ENCODE assay signal across 8 mouse cellular contexts in genomic region chr7:126696303-126696702, GRCm38 (mm10). TPM values are rescaled to one million over a fixed set of nuclear protein-coding genes. Genes with fewer than 3 reads are reported as not detected.
DNase-seq lines count a peak whose midpoint lies in the region; ATAC-seq and TF ChIP-seq lines count a peak whose summit lies in the region.

No protein-coding gene starts in this region.

- H3K36me3 ChIP-seq in heart, embryonic 11.5 days (ENCODE audit: control insufficient read depth, insufficient read depth, low read length) = peaks cover 2% of the 10 kb centered on the region; the same call in 1 of the 2 replicates
- H3K36me3 ChIP-seq in ES-Bruce4 (ENCODE audit: control insufficient read depth, insufficient read depth, low read length, poor library complexity, severe bottlenecking) = peaks cover 6% of the 10 kb centered on the region
- peaks cover 35% of the 10 kb centered on the region for H3K36me3 ChIP-seq in forebrain, postnatal 0 days (ENCODE audit: insufficient read depth)
- peaks cover 22% of the 10 kb centered on the region for H3K36me3 ChIP-seq in liver, postnatal 0 days (replicated peaks; ENCODE audit: insufficient read depth, low read length)

- H3K27me3 ChIP-seq in heart, embryonic 11.5 days (ENCODE audit: control insufficient read depth, insufficient read depth, low read length) = no peaks in the 10 kb centered on the region
- H3K27me3 ChIP-seq in ES-Bruce4 (ENCODE audit: control insufficient read depth, insufficient read depth, low read length, poor library complexity, severe bottlenecking) = no peaks in the 10 kb centered on the region
- H3K27me3 ChIP-seq in forebrain, postnatal 0 days (ENCODE audit: insufficient read depth, low read length) = no peaks in the 10 kb centered on the region
- no peaks in the 10 kb centered on the region for H3K27me3 ChIP-seq in liver, postnatal 0 days (ENCODE audit: insufficient read depth, low read length)

- peak overlapping the region; percentile 94; the same call in 1 of the 2 replicates for H3K27ac ChIP-seq in heart, embryonic 11.5 days (ENCODE audit: low read depth, low read length)
- H3K27ac ChIP-seq in ES-Bruce4 (ENCODE audit: insufficient read depth, low read length) = no peak overlapping the region
- peak overlapping the region; percentile 75 for H3K27ac ChIP-seq in forebrain, postnatal 0 days (ENCODE audit: low read depth, low read length)
- peak overlapping the region; percentile 55; the same call in 1 of the 2 replicates for H3K27ac ChIP-seq in liver, postnatal 0 days (ENCODE audit: low read depth)

- TF ChIP-seq EP300 in ES-Bruce4 (IDR thresholded peaks at IDR 0.05; ENCODE audit: insufficient read depth, low read depth, low read length) = no peak
- TF ChIP-seq EP300 in liver, postnatal 0 days (IDR thresholded peaks at IDR 0.05; ENCODE audit: low read depth) = no peak

- H3K4me2 ChIP-seq in heart, embryonic 11.5 days = peak overlapping the region; percentile 98
- H3K4me2 ChIP-seq in forebrain, postnatal 0 days (ENCODE audit: low read depth) = peak overlapping the region; percentile 88
- peak overlapping the region; percentile 84 for H3K4me2 ChIP-seq in liver, postnatal 0 days (ENCODE audit: low read depth, low read length)

- H3K4me1 ChIP-seq in heart, embryonic 11.5 days (ENCODE audit: control insufficient read depth, insufficient read depth, low read length) = peaks cover 19% of the 10 kb centered on the region
- peaks cover 2% of the 10 kb centered on the region for H3K4me1 ChIP-seq in ES-Bruce4 (ENCODE audit: control insufficient read depth, insufficient read depth, low read length)
- H3K4me1 ChIP-seq in forebrain, postnatal 0 days (ENCODE audit: insufficient read depth) = peaks cover 16% of the 10 kb centered on the region
- peaks cover 10% of the 10 kb centered on the region for H3K4me1 ChIP-seq in liver, postnatal 0 days (ENCODE audit: insufficient read depth)

- WGBS in heart, embryonic 11.5 days (ENCODE audit: insufficient replicate concordance) = 6% methylated on average over 17 of the region's 17 CpGs
- 3% methylated on average over 17 of the region's 17 CpGs for WGBS in forebrain, postnatal 0 days
- WGBS in liver, postnatal 0 days (ENCODE audit: insufficient replicate concordance) = 2% methylated on average over 17 of the region's 17 CpGs

- DNase-seq in heart, adult 18-20 months = no peak
- peak; percentile 24 for DNase-seq in forebrain, postnatal 0 days
- DNase-seq in liver, postnatal 0 days = no peak
- DNase-seq in adrenal gland, postnatal 4 days (ENCODE audit: low spot score in 2 of 2) = no peak
- no peak for DNase-seq in spleen, postnatal 14 days (ENCODE audit: low spot score in 2 of 2)
- DNase-seq in cerebellum, adult 9-11 months = no peak

- peak overlapping the region; percentile 90 for H3K4me3 ChIP-seq in heart, embryonic 11.5 days (ENCODE audit: low read depth, low read length)
- peak overlapping the region; percentile 95 for H3K4me3 ChIP-seq in ES-Bruce4 (ENCODE audit: low read depth, low read length)
- H3K4me3 ChIP-seq in forebrain, postnatal 0 days (ENCODE audit: low read depth, low read length) = peak overlapping the region; percentile 66
- H3K4me3 ChIP-seq in liver, postnatal 0 days (ENCODE audit: low read depth, low read length) = peak overlapping the region; percentile 62

- no peak for TF ChIP-seq POLR2A in ES-Bruce4 (IDR thresholded peaks at IDR 0.05; ENCODE audit: insufficient read depth, low read length)

- peak overlapping the region; percentile 81 for H3K9ac ChIP-seq in heart, embryonic 11.5 days (ENCODE audit: low read depth, low read length)
- peak overlapping the region; percentile 81 for H3K9ac ChIP-seq in ES-Bruce4 (ENCODE audit: low read depth, poor library complexity, severe bottlenecking)
- peak overlapping the region; percentile 79 for H3K9ac ChIP-seq in forebrain, postnatal 0 days
- peak overlapping the region; percentile 69 for H3K9ac ChIP-seq in liver, postnatal 0 days (replicated peaks)

- TF ChIP-seq CTCF in ES-Bruce4 (IDR thresholded peaks at IDR 0.05; ENCODE audit: low read depth, low read length) = no peak
- no peak for TF ChIP-seq CTCF in forebrain, postnatal 0 days (IDR thresholded peaks at IDR 0.05; ENCODE audit: low read depth)
- no peak for TF ChIP-seq CTCF in liver, postnatal 0 days (IDR thresholded peaks at IDR 0.05; ENCODE audit: low read depth)

- no peaks in the 10 kb centered on the region for H3K9me3 ChIP-seq in heart, embryonic 11.5 days (replicated peaks; ENCODE audit: control insufficient read depth, low read length)
- H3K9me3 ChIP-seq in ES-Bruce4 (replicated peaks; ENCODE audit: control insufficient read depth, insufficient read depth, low read length, poor library complexity, severe bottlenecking) = no peaks in the 10 kb centered on the region
- no peaks in the 10 kb centered on the region for H3K9me3 ChIP-seq in forebrain, postnatal 0 days (ENCODE audit: low read length)
- H3K9me3 ChIP-seq in liver, postnatal 0 days (ENCODE audit: low read length) = no peaks in the 10 kb centered on the region

- no peak for ATAC-seq in heart, embryonic 11.5 days (replicated peaks; ENCODE audit: insufficient number of reproducible peaks, low FRiP score, low TSS enrichment)
- no peak for ATAC-seq in forebrain, postnatal 0 days
- no peak for ATAC-seq in liver, postnatal 0 days

RNA-seq across cellular contexts. Expression of gene Slx1b, which starts 0.7 kb away (rescaled TPM):
- 6.1 and 6.7 TPM in 2 replicates for polyA plus RNA-seq in heart, embryonic 11.5 days (2014; fragmentation: Nextera tagmentation; extraction: Ambion mirVana)
- 1 to 10 TPM; 3.7 to 4.1 TPM for total RNA-seq in heart, adult 18-20 months (2021)
- 16.6 and 17.4 TPM in 2 replicates for polyA plus RNA-seq in ES-Bruce4 (2011; ENCODE audit: insufficient read depth, insufficient read length, low read depth, missing spikeins)
- total RNA-seq in forebrain, postnatal 0 days (2014; rRNA removed) = 15.8 and 17.9 TPM in 2 replicates
- 7.5 and 10.1 TPM in 2 replicates for polyA plus RNA-seq in forebrain, postnatal 0 days (2015; fragmentation: Nextera tagmentation; extraction: Ambion mirVana)
- 2.6 and 3.7 TPM in 2 replicates for polyA plus RNA-seq in liver, postnatal 0 days (2015; fragmentation: Nextera tagmentation; extraction: Ambion mirVana)
- total RNA-seq in adrenal gland, postnatal 4 days (2021) = 10 to 100 TPM; 18.4 to 18.9 TPM

RNA-seq across cellular contexts. Expression of gene Bola2, which starts 1.1 kb away (rescaled TPM):
- 120 and 126 TPM in 2 replicates for polyA plus RNA-seq in heart, embryonic 11.5 days (2014; fragmentation: Nextera tagmentation; extraction: Ambion mirVana)
- total RNA-seq in heart, adult 18-20 months (2021) = 10 to 100 TPM; 60.1 to 60.4 TPM
- polyA plus RNA-seq in ES-Bruce4 (2011; ENCODE audit: insufficient read depth, insufficient read length, low read depth, missing spikeins) = 76.0 and 103 TPM in 2 replicates
- total RNA-seq in forebrain, postnatal 0 days (2014; rRNA removed) = 66.9 and 115 TPM in 2 replicates
- 139 and 205 TPM in 2 replicates for polyA plus RNA-seq in forebrain, postnatal 0 days (2015; fragmentation: Nextera tagmentation; extraction: Ambion mirVana)
- polyA plus RNA-seq in liver, postnatal 0 days (2015; fragmentation: Nextera tagmentation; extraction: Ambion mirVana) = 86.5 and 93.5 TPM in 2 replicates
- total RNA-seq in adrenal gland, postnatal 4 days (2021) = 10 to 100 TPM; 85.4 to 98.8 TPM

RNA-seq across cellular contexts. Expression of gene Coro1a, which starts 11.3 kb away (rescaled TPM):
- 13.1 and 13.8 TPM in 2 replicates for polyA plus RNA-seq in heart, embryonic 11.5 days (2014; fragmentation: Nextera tagmentation; extraction: Ambion mirVana)
- total RNA-seq in heart, adult 18-20 months (2021) = 10 to 100 TPM in 1 of 2 experiments, 1 to 10 TPM in 1; 9.3 to 28.6 TPM
- polyA plus RNA-seq in ES-Bruce4 (2011; ENCODE audit: insufficient read depth, insufficient read length, low read depth, missing spikeins) = 4.9 and 5.9 TPM in 2 replicates
- 121 and 169 TPM in 2 replicates for total RNA-seq in forebrain, postnatal 0 days (2014; rRNA removed)
- polyA plus RNA-seq in forebrain, postnatal 0 days (2015; fragmentation: Nextera tagmentation; extraction: Ambion mirVana) = 118 and 146 TPM in 2 replicates
- 121 and 130 TPM in 2 replicates for polyA plus RNA-seq in liver, postnatal 0 days (2015; fragmentation: Nextera tagmentation; extraction: Ambion mirVana)
- total RNA-seq in adrenal gland, postnatal 4 days (2021) = 10 to 100 TPM; 15.5 to 18.9 TPM

RNA-seq across cellular contexts. Expression of gene Sult1a1, which starts 20.1 kb away (rescaled TPM):
- polyA plus RNA-seq in heart, embryonic 11.5 days (2014; fragmentation: Nextera tagmentation; extraction: Ambion mirVana) = 2.4 and 2.5 TPM in 2 replicates
- total RNA-seq in heart, adult 18-20 months (2021) = 10 to 100 TPM; 31.1 to 44.0 TPM
- polyA plus RNA-seq in ES-Bruce4 (2011; ENCODE audit: insufficient read depth, insufficient read length, low read depth, missing spikeins) = not detected in 2 replicates
- 15.8 and 22.8 TPM in 2 replicates for total RNA-seq in forebrain, postnatal 0 days (2014; rRNA removed)
- polyA plus RNA-seq in forebrain, postnatal 0 days (2015; fragmentation: Nextera tagmentation; extraction: Ambion mirVana) = 15.4 and 16.0 TPM in 2 replicates
- 221 and 241 TPM in 2 replicates for polyA plus RNA-seq in liver, postnatal 0 days (2015; fragmentation: Nextera tagmentation; extraction: Ambion mirVana)
- total RNA-seq in adrenal gland, postnatal 4 days (2021) = 10 to 100 TPM; 24.0 to 45.6 TPM

RNA-seq across cellular contexts. Expression of gene Sgf29, which starts 47.2 kb away (rescaled TPM):
- polyA plus RNA-seq in heart, embryonic 11.5 days (2014; fragmentation: Nextera tagmentation; extraction: Ambion mirVana) = 24.7 and 28.9 TPM in 2 replicates
- total RNA-seq in heart, adult 18-20 months (2021) = 10 to 100 TPM; 24.8 to 26.5 TPM
- 42.7 and 54.0 TPM in 2 replicates for polyA plus RNA-seq in ES-Bruce4 (2011; ENCODE audit: insufficient read depth, insufficient read length, low read depth, missing spikeins)
- total RNA-seq in forebrain, postnatal 0 days (2014; rRNA removed) = 22.8 and 37.1 TPM in 2 replicates
- 59.6 and 62.3 TPM in 2 replicates for polyA plus RNA-seq in forebrain, postnatal 0 days (2015; fragmentation: Nextera tagmentation; extraction: Ambion mirVana)
- polyA plus RNA-seq in liver, postnatal 0 days (2015; fragmentation: Nextera tagmentation; extraction: Ambion mirVana) = 22.7 and 22.8 TPM in 2 replicates
- total RNA-seq in adrenal gland, postnatal 4 days (2021) = 10 to 100 TPM; 30.4 to 33.5 TPM
